Mouse (Mus musculus) lung, adult 2 months (tissue): ENCODE results near the gene Ccdc82. TPM values are rescaled to one million over a fixed set of nuclear protein-coding genes. Genes with fewer than 3 reads are reported as not detected.

Experiments
- DNase-seq: peaks from one replicate; pipeline ENCODE4 v3.0.0; 2022
- H3K4me1 ChIP-seq: fragments of 200-500 bp; 2 replicates; pipeline ENCODE4 v1.6.1; 2011; ENCODE audit warnings: low read length; ENCODE audit not compliant: control insufficient read depth, insufficient read depth
- H3K4me3 ChIP-seq: fragments of 200-500 bp; replicated peaks from 2 replicates; pipeline ENCODE3; 2011; ENCODE audit warnings: low read depth, mild to moderate bottlenecking, control low read depth, low read length; ENCODE audit errors: extremely low read depth
- CTCF ChIP-seq: fragments of 200-500 bp; IDR thresholded peaks from 2 replicates; pipeline ENCODE4 v1.5.1; 2011; ENCODE audit warnings: mild to moderate bottlenecking, low read length, control low read depth; ENCODE audit not compliant: insufficient read depth
- POLR2A ChIP-seq: fragments of 200-500 bp; IDR thresholded peaks from 2 replicates; pipeline ENCODE4 v1.6.1; 2011; ENCODE audit warnings: low read depth, mild to moderate bottlenecking, control low read depth, low read length, borderline replicate concordance; ENCODE audit errors: extremely low read depth
- WGBS: fragments of 180-500 bp; shearing (Covaris S2); methylation state at CpG from one replicate; pipeline ENCODE4 v1.1.7; 2018; 5-methylcytosine and 5-hydroxymethylcytosine counted together
- polyA plus RNA-seq: library from polyadenylated mRNA; depleted of rRNA; stranded (reverse); fragments of >200 nt; gene quantifications from 2 replicates; pipeline ENCODE4 v1.2.3, GENCODE M21; 2012

Gene Ccdc82
- polyA plus RNA-seq, 1 experiment: 17.8 TPM

DNA sequence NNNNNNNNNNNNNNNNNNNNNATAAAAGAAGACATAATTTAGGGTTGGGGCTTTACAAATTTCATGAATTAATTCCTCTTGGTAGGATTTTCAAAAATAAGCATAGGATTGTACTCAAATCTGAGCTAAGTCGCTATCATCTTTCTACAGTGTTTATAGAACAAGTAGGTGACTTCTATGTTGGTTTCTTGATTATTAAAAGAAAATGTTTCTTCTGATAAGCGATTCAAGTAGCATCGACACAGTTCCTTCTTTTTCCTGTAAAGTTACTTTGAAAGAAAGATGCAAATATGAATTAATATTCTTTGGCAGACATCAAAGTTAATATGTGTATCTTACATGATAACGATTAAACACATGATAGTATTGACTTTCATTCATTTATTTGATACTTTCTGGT, 1.3 kb downstream of the Ccdc82 start:
- H3K4me3 ChIP-seq: no peak overlapping the region
- 87% methylated on average over 4 of the region's 4 CpGs for WGBS
- DNase-seq: no peak
- no peak for TF ChIP-seq POLR2A
- no peak for TF ChIP-seq CTCF
- H3K4me1 ChIP-seq: peaks cover 13% of the 10 kb centered on the region

DNA sequence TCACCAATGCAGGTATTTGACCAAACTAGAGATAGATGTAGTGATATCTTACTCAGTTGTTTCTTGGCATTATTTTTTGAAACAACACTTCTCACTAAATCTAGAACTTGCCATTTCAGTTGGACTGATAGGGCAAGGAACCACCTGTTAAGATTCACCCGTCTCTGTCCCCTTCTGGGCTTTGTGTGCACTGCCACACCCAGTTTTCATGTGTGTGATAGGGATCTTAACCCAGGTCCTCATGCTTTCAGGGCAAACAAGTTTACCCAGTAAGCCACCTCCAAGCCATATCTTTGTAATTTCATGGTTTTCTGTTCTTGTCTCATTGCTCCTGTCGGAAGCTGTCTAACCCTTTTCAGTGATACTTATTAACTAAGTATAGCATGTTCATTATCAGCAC, 4.5 kb downstream of the Ccdc82 start:
- 0 out of 2 replicates have a peak, but pooled peaks cover 3% of the 10 kb centered on the region for H3K4me1 ChIP-seq
- DNase-seq: no peak
- 72% methylated on average over 2 of the region's 2 CpGs for WGBS
- no peak overlapping the region for H3K4me3 ChIP-seq
- TF ChIP-seq POLR2A (no peak), CTCF (no peak)

GRCm38 (mm10) chr9:13256726-13257125, 10.0 kb downstream of the Ccdc82 start:
- Histone ChIP-seq H3K4me1 (no peaks in the 10 kb centered on the region), H3K4me3 (no peak overlapping the region)
- TF ChIP-seq POLR2A (no peak), CTCF (no peak)
- no peak for DNase-seq
- 89% methylated on average over 1 of the region's 1 CpGs for WGBS

- DNase-seq: no peak
- TF ChIP-seq CTCF (no peak), POLR2A (no peak)
- WGBS: 90% methylated on average over 2 of the region's 2 CpGs
Measured at GRCm38 (mm10) chr9:13258173-13258572, 11.4 kb downstream of the Ccdc82 start.

GRCm38 (mm10) chr9:13260980-13261379, 14.2 kb downstream of the Ccdc82 start:
- WGBS: 70% methylated on average over 3 of the region's 3 CpGs
- H3K4me3 ChIP-seq: no peak overlapping the region
- TF ChIP-seq CTCF: no peak
- no peak for TF ChIP-seq POLR2A
- no peaks in the 10 kb centered on the region for H3K4me1 ChIP-seq
- DNase-seq: no peak

More at GRCm38 (mm10) chr9:13258173-13258572, 11.4 kb downstream of the Ccdc82 start:
- H3K4me3 ChIP-seq: no peak overlapping the region
- no peaks in the 10 kb centered on the region for H3K4me1 ChIP-seq

GRCm38 (mm10) chr9:13273219-13273618, 26.5 kb downstream of the Ccdc82 start:
- WGBS: 89% methylated on average over 1 of the region's 1 CpGs

DNA sequence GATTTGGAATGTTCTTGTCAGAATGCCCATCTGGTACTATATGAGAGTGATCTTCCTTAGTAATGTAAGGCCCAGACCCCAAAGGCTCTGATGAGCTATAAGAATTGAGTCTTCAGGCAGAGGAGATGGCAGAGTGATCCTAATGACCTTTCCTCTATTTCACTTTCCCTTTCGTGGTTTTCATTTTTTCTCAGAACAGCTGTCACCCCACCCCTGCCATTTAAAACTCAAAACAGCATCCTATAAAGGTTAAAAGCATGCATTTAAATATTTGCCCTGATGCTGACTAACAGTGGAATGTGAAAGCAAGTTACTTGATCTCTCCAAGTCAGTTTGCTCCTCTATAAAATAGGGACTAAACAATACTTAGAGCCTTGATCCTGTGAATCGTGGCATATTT, 40.7 kb downstream of the Ccdc82 start:
- 74% methylated on average over 2 of the region's 2 CpGs for WGBS
- no peak for DNase-seq
- no peak for TF ChIP-seq POLR2A
- TF ChIP-seq CTCF: no peak
- Histone ChIP-seq H3K4me1 (no peaks in the 10 kb centered on the region), H3K4me3 (no peak overlapping the region)

More at GRCm38 (mm10) chr9:13273219-13273618, 26.5 kb downstream of the Ccdc82 start:
- no peak overlapping the region for H3K4me3 ChIP-seq
- DNase-seq: no peak
- TF ChIP-seq CTCF: no peak
- TF ChIP-seq POLR2A: no peak
- H3K4me1 ChIP-seq: no peaks in the 10 kb centered on the region

- DNase-seq: peak; percentile 83
- WGBS: under 1% methylated on average over 28 of the region's 28 CpGs
- TF ChIP-seq CTCF (peak; percentile 61), POLR2A (peak; percentile 39; the same call in 1 of the 2 replicates)
- peak overlapping the region; percentile 90 for H3K4me3 ChIP-seq
- H3K4me1 ChIP-seq: peaks cover 9% of the 10 kb centered on the region
Measured at GRCm38 (mm10) chr9:13296274-13297121, 49.7 kb downstream of the Ccdc82 start.

GRCm38 (mm10) chr9:13297122-13297667, 50.4 kb downstream of the Ccdc82 start:
- no peak for TF ChIP-seq POLR2A
- TF ChIP-seq CTCF: no peak
- under 1% methylated on average over 12 of the region's 12 CpGs for WGBS

More at GRCm38 (mm10) chr9:13297122-13297667, 50.4 kb downstream of the Ccdc82 start:
- peaks cover 16% of the 10 kb centered on the region for H3K4me1 ChIP-seq
- peak overlapping the region; percentile 90 for H3K4me3 ChIP-seq
- peak; percentile 51 for DNase-seq
